Mouse (Mus musculus): Measurements from ENCODE around the gene Rcan2. TPM values are rescaled to one million over a fixed set of nuclear protein-coding genes. Genes with fewer than 3 reads are reported as not detected.

The Rcan2 gene
- polyA plus RNA-seq, 1 experiment from 2014 or later = 57.7 TPM

- ATAC-seq (ENCODE audit: insufficient number of reproducible peaks, insufficient read depth, low FRiP score, low read depth) = no peak
- peaks cover 2 to 11% of the 10 kb centered on the region in 2 experiments for H3K4me1 ChIP-seq (ENCODE audit: control insufficient read depth in 2 of 2, insufficient read depth in 2 of 2, low read length in 2 of 2)
- WGBS = 61% methylated on average over 4 of the region's 4 CpGs
- H3K36me3 ChIP-seq (ENCODE audit: control insufficient read depth, insufficient read depth, low read length) = no peaks in the 10 kb centered on the region
- H3K27ac ChIP-seq (replicated peaks in 1 of 2; ENCODE audit: control insufficient read depth in 1 of 2, insufficient read depth in 1 of 2, low read depth in 2 of 2, low read length in 2 of 2) = no peak overlapping the region
- H3K9ac ChIP-seq (ENCODE audit: low read length) = no peak overlapping the region
- no peaks in the 10 kb centered on the region for H3K27me3 ChIP-seq (ENCODE audit: control insufficient read depth, insufficient read depth, low read length)
- no peaks in the 10 kb centered on the region for H3K9me3 ChIP-seq (ENCODE audit: control insufficient read depth, low read length)
- no peak overlapping the region for H3K4me2 ChIP-seq (ENCODE audit: low read length)
- no peak overlapping the region for H3K4me3 ChIP-seq (ENCODE audit: control insufficient read depth in 1 of 2, insufficient read depth in 1 of 2, low read depth in 1 of 2, low read length in 2 of 2)
Measured at GRCm38 (mm10) chr17:43897346-43897745, 96.2 kb downstream of the Rcan2 start.

- 78% methylated on average over 4 of the region's 4 CpGs for WGBS
- Histone ChIP-seq H3K9me3 (ENCODE audit: control insufficient read depth, low read length) (no peaks in the 10 kb centered on the region), H3K36me3 (ENCODE audit: control insufficient read depth, insufficient read depth, low read length) (no peaks in the 10 kb centered on the region), H3K9ac (ENCODE audit: low read length) (no peak overlapping the region), H3K4me1 (ENCODE audit: control insufficient read depth in 2 of 2, insufficient read depth in 2 of 2, low read length in 2 of 2) (peaks cover 2 to 25% of the 10 kb centered on the region in 2 experiments), H3K27me3 (ENCODE audit: control insufficient read depth, insufficient read depth, low read length) (no peaks in the 10 kb centered on the region), H3K4me2 (ENCODE audit: low read length) (no peak overlapping the region), H3K27ac (replicated peaks in 1 of 2; ENCODE audit: control insufficient read depth in 1 of 2, insufficient read depth in 1 of 2, low read depth in 2 of 2, low read length in 2 of 2) (no peak overlapping the region), H3K4me3 (ENCODE audit: control insufficient read depth in 1 of 2, insufficient read depth in 1 of 2, low read depth in 1 of 2, low read length in 2 of 2) (no peak overlapping the region)
- ATAC-seq (ENCODE audit: insufficient number of reproducible peaks, insufficient read depth, low FRiP score, low read depth) = no peak
Measured at GRCm38 (mm10) chr17:43899405-43900092, 98.4 kb downstream of the Rcan2 start.

DNA sequence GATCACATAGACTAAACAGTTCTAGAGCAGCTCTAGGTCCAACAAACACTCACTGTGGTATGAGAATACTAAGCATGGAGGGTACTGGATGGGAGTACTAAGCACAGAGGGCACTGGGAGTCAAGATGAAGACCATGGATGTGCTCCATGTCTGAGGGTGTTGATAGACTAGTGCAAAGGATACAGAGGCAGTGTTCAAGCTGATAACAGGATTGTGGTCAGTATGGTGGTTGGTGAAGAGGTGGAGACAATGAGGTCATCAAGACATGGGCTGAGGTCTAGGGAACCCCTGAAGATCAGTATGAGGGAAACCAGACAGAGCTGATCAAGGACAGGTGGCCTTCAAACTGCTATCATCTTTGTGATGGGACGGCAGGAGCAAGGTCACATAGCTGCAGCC, 99.0 kb downstream of the Rcan2 start:
- H3K4me2 ChIP-seq (ENCODE audit: low read length) = no peak overlapping the region
- peaks cover 4 to 30% of the 10 kb centered on the region in 2 experiments for H3K4me1 ChIP-seq (ENCODE audit: control insufficient read depth in 2 of 2, insufficient read depth in 2 of 2, low read length in 2 of 2)
- no peak overlapping the region for H3K9ac ChIP-seq (ENCODE audit: low read length)
- no peak overlapping the region for H3K27ac ChIP-seq (replicated peaks in 1 of 2; ENCODE audit: control insufficient read depth in 1 of 2, insufficient read depth in 1 of 2, low read depth in 2 of 2, low read length in 2 of 2)
- no peaks in the 10 kb centered on the region for H3K27me3 ChIP-seq (ENCODE audit: control insufficient read depth, insufficient read depth, low read length)
- H3K4me3 ChIP-seq (ENCODE audit: control insufficient read depth in 1 of 2, insufficient read depth in 1 of 2, low read depth in 1 of 2, low read length in 2 of 2) = no peak overlapping the region
- H3K9me3 ChIP-seq (ENCODE audit: control insufficient read depth, low read length) = no peaks in the 10 kb centered on the region
- no peaks in the 10 kb centered on the region for H3K36me3 ChIP-seq (ENCODE audit: control insufficient read depth, insufficient read depth, low read length)
- WGBS = 52% methylated on average over 1 of the region's 1 CpGs
- ATAC-seq (ENCODE audit: insufficient number of reproducible peaks, insufficient read depth, low FRiP score, low read depth) = no peak

GRCm38 (mm10) chr17:43901474-43901873, 100.3 kb downstream of the Rcan2 start:
- Histone ChIP-seq H3K4me1 (ENCODE audit: control insufficient read depth in 2 of 2, insufficient read depth in 2 of 2, low read length in 2 of 2) (peaks cover 4 to 30% of the 10 kb centered on the region in 2 experiments), H3K27me3 (ENCODE audit: control insufficient read depth, insufficient read depth, low read length) (no peaks in the 10 kb centered on the region), H3K9ac (ENCODE audit: low read length) (no peak overlapping the region), H3K4me3 (ENCODE audit: control insufficient read depth in 1 of 2, insufficient read depth in 1 of 2, low read depth in 1 of 2, low read length in 2 of 2) (no peak overlapping the region), H3K27ac (replicated peaks in 1 of 2; ENCODE audit: control insufficient read depth in 1 of 2, insufficient read depth in 1 of 2, low read depth in 2 of 2, low read length in 2 of 2) (no peak overlapping the region), H3K4me2 (ENCODE audit: low read length) (no peak overlapping the region), H3K9me3 (ENCODE audit: control insufficient read depth, low read length) (no peaks in the 10 kb centered on the region), H3K36me3 (ENCODE audit: control insufficient read depth, insufficient read depth, low read length) (no peaks in the 10 kb centered on the region)
- 83% methylated on average over 3 of the region's 3 CpGs for WGBS
- no peak for ATAC-seq (ENCODE audit: insufficient number of reproducible peaks, insufficient read depth, low FRiP score, low read depth)

DNA sequence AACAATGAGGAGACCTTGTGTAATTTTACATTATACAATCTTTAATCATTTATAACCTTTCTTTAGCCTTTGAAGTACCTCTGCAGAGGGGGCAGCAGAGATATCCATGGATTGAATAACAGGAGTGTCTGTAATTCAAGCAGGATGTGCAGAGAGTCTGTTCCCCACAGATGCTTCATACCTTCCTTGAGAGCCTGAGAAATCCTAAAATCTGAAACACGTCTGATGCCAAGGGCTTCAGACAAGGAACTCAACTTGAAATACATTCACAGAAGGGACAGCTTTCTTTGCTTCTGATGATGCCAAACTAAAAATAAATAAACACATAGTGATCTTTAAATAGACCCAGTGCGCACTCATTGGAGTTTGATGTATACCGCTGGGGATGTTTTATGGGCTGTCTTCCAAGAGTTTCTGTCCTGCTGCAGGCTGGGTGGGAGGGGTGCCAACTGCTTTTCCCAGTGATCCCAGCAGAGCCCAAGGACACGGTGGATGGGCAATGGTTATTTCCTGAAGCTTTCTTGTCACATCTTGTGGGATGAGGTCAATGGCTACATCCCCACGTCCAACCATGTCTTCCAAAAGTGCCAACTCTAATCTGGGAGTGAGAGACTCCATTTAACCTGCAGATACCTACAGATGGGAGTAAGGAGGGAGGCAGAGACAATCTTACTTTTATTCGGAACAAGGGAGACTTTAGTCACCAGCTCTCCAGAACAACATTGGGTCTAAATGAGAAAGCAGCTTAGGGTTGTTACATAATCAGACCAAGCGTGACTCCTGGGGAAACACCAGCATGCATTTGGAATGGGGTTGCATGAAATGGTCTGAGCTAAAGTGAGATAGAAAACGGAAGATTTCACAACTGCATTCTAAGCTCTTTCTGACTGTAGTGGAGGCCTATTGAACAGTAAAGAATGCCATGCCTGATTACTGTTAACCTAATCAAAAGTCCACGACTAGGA, 102.9 kb downstream of the Rcan2 start:
- 45% methylated on average over 9 of the region's 9 CpGs for WGBS

DNA sequence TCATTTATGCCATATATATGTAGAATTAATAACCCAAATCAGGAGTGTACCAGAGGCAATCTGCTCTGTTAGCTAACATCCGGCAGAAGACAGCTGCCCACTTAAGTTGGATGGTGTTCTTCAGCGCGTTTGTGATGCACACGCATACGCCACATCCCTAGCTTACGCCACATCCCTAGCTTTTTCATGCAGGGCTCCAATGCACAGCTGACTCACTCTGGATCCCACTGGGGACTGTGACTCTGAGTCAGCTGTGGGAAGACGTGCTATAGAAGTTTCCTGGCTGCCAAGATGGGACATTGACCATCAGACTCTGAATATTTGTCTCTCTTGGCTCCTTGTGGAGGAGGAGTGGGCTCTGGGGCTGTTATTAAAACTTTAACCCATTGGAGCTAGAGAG, 103.7 kb downstream of the Rcan2 start:
- Histone ChIP-seq H3K27ac (replicated peaks in 1 of 2; ENCODE audit: control insufficient read depth in 1 of 2, insufficient read depth in 1 of 2, low read depth in 2 of 2, low read length in 2 of 2) (0 out of 4 replicates have a peak overlapping the region, but pooled peaks of 1 of the 2 experiments have one; percentile 69), H3K4me2 (ENCODE audit: low read length) (no peak overlapping the region), H3K4me3 (ENCODE audit: control insufficient read depth in 1 of 2, insufficient read depth in 1 of 2, low read depth in 1 of 2, low read length in 2 of 2) (no peak overlapping the region), H3K27me3 (ENCODE audit: control insufficient read depth, insufficient read depth, low read length) (no peaks in the 10 kb centered on the region), H3K9ac (ENCODE audit: low read length) (no peak overlapping the region), H3K9me3 (ENCODE audit: control insufficient read depth, low read length) (no peaks in the 10 kb centered on the region), H3K4me1 (ENCODE audit: control insufficient read depth in 2 of 2, insufficient read depth in 2 of 2, low read length in 2 of 2) (peaks cover 2 to 19% of the 10 kb centered on the region in 2 experiments; a peak in 3 of 4 replicates), H3K36me3 (ENCODE audit: control insufficient read depth, insufficient read depth, low read length) (no peaks in the 10 kb centered on the region)
- no peak for ATAC-seq (ENCODE audit: insufficient number of reproducible peaks, insufficient read depth, low FRiP score, low read depth)
- 89% methylated on average over 7 of the region's 7 CpGs for WGBS

More for the DNA sequence above, 102.9 kb downstream of the Rcan2 start:
- Histone ChIP-seq H3K27me3 (ENCODE audit: control insufficient read depth, insufficient read depth, low read length) (no peaks in the 10 kb centered on the region), H3K9ac (ENCODE audit: low read length) (peak overlapping the region; percentile 39; the same call in 1 of the 2 replicates), H3K36me3 (ENCODE audit: control insufficient read depth, insufficient read depth, low read length) (no peaks in the 10 kb centered on the region), H3K4me2 (ENCODE audit: low read length) (peak overlapping the region; percentile 44), H3K9me3 (ENCODE audit: control insufficient read depth, low read length) (no peaks in the 10 kb centered on the region), H3K4me3 (ENCODE audit: control insufficient read depth in 1 of 2, insufficient read depth in 1 of 2, low read depth in 1 of 2, low read length in 2 of 2) (no peak overlapping the region), H3K4me1 (ENCODE audit: control insufficient read depth in 2 of 2, insufficient read depth in 2 of 2, low read length in 2 of 2) (peaks cover 2 to 22% of the 10 kb centered on the region in 2 experiments; a peak in 3 of 4 replicates), H3K27ac (replicated peaks in 1 of 2; ENCODE audit: control insufficient read depth in 1 of 2, insufficient read depth in 1 of 2, low read depth in 2 of 2, low read length in 2 of 2) (peak overlapping the region; percentile 69 to 70)
- ATAC-seq (ENCODE audit: insufficient number of reproducible peaks, insufficient read depth, low FRiP score, low read depth) = 0 out of 2 replicates have a peak, but pooled peaks have one; percentile 27

- peaks cover 5 to 23% of the 10 kb centered on the region in 2 experiments for H3K4me1 ChIP-seq (ENCODE audit: control insufficient read depth in 2 of 2, insufficient read depth in 2 of 2, low read length in 2 of 2)
- ATAC-seq (ENCODE audit: insufficient number of reproducible peaks, insufficient read depth, low FRiP score, low read depth) = no peak
- no peak overlapping the region for H3K9ac ChIP-seq (ENCODE audit: low read length)
- H3K4me3 ChIP-seq (ENCODE audit: control insufficient read depth in 1 of 2, insufficient read depth in 1 of 2, low read depth in 1 of 2, low read length in 2 of 2) = no peak overlapping the region
- H3K36me3 ChIP-seq (ENCODE audit: control insufficient read depth, insufficient read depth, low read length) = no peaks in the 10 kb centered on the region
- no peak overlapping the region for H3K27ac ChIP-seq (replicated peaks in 1 of 2; ENCODE audit: control insufficient read depth in 1 of 2, insufficient read depth in 1 of 2, low read depth in 2 of 2, low read length in 2 of 2)
- no peaks in the 10 kb centered on the region for H3K9me3 ChIP-seq (ENCODE audit: control insufficient read depth, low read length)
- H3K4me2 ChIP-seq (ENCODE audit: low read length) = no peak overlapping the region
- H3K27me3 ChIP-seq (ENCODE audit: control insufficient read depth, insufficient read depth, low read length) = no peaks in the 10 kb centered on the region
Measured at GRCm38 (mm10) chr17:43906728-43907127, 105.6 kb downstream of the Rcan2 start.

Measured in heart, embryonic 14.5 days (tissue).